Mouse (Mus musculus): ENCODE measurements around the gene Gamt. TPM values are rescaled to one million over a fixed set of nuclear protein-coding genes. Genes with fewer than 3 reads are reported as not detected.

The Gamt gene
- polyA plus RNA-seq, 1 experiment from 2014 or later: 59.0 TPM

- H3K9ac ChIP-seq (ENCODE audit: low read depth, low read length): peak within 1 kb of the TSS; percentile 100
- peak within 1 kb of the TSS; percentile 86 for H3K4me3 ChIP-seq (ENCODE audit: low read depth, low read length)
- no peaks in the 10 kb centered on the region for H3K9me3 ChIP-seq (replicated peaks; ENCODE audit: control insufficient read depth, low read length)
- H3K27me3 ChIP-seq (ENCODE audit: control insufficient read depth, insufficient read depth, low read length): peaks cover 10% of the 10 kb centered on the region
- peak within 1 kb of the TSS; percentile 92 for H3K27ac ChIP-seq (ENCODE audit: low read depth, low read length)
- WGBS (ENCODE audit: insufficient replicate concordance): under 1% methylated on average over 71 of the region's 72 CpGs
- H3K4me1 ChIP-seq (ENCODE audit: control insufficient read depth, insufficient read depth, low read length): 0 out of 2 replicates have a peak, but pooled peaks cover 8% of the 10 kb centered on the region
- peaks cover 17% of the 10 kb centered on the region for H3K36me3 ChIP-seq (ENCODE audit: control insufficient read depth, insufficient read depth, low read length)
- ATAC-seq (replicated peaks; ENCODE audit: insufficient number of reproducible peaks, low FRiP score, low TSS enrichment): peak; percentile 81
- H3K4me2 ChIP-seq: peak within 1 kb of the TSS; percentile 98
Observed at GRCm38 (mm10) chr10:80292251-80293146, 31.7 kb upstream of the Gamt start, which contains the start of gene Rps15. Rps15 (plus strand) TSS chr10:80292453.

GRCm38 (mm10) chr10:80288657-80289056 is 27.8 kb upstream of the Gamt start:
- 70% methylated on average over 8 of the region's 8 CpGs for WGBS (ENCODE audit: insufficient replicate concordance)
- ATAC-seq (replicated peaks; ENCODE audit: insufficient number of reproducible peaks, low FRiP score, low TSS enrichment): no peak
- H3K4me2 ChIP-seq: no peak overlapping the region
- peaks cover 23% of the 10 kb centered on the region for H3K36me3 ChIP-seq (ENCODE audit: control insufficient read depth, insufficient read depth, low read length)
- H3K9me3 ChIP-seq (replicated peaks; ENCODE audit: control insufficient read depth, low read length): no peaks in the 10 kb centered on the region
- no peaks in the 10 kb centered on the region for H3K27me3 ChIP-seq (ENCODE audit: control insufficient read depth, insufficient read depth, low read length)
- H3K9ac ChIP-seq (ENCODE audit: low read depth, low read length): no peak overlapping the region
- H3K27ac ChIP-seq (ENCODE audit: low read depth, low read length): no peak overlapping the region
- 0 out of 2 replicates have a peak, but pooled peaks cover 4% of the 10 kb centered on the region for H3K4me1 ChIP-seq (ENCODE audit: control insufficient read depth, insufficient read depth, low read length)
- H3K4me3 ChIP-seq (ENCODE audit: low read depth, low read length): no peak overlapping the region

- Histone ChIP-seq H3K9ac (ENCODE audit: low read depth, low read length) (no peak overlapping the region), H3K9me3 (replicated peaks; ENCODE audit: control insufficient read depth, low read length) (no peaks in the 10 kb centered on the region), H3K36me3 (ENCODE audit: control insufficient read depth, insufficient read depth, low read length) (peaks cover 29% of the 10 kb centered on the region), H3K27me3 (ENCODE audit: control insufficient read depth, insufficient read depth, low read length) (no peaks in the 10 kb centered on the region), H3K4me1 (ENCODE audit: control insufficient read depth, insufficient read depth, low read length) (0 out of 2 replicates have a peak, but pooled peaks cover 3% of the 10 kb centered on the region), H3K27ac (ENCODE audit: low read depth, low read length) (no peak overlapping the region), H3K4me2 (no peak overlapping the region), H3K4me3 (ENCODE audit: low read depth, low read length) (no peak overlapping the region)
- 93% methylated on average over 12 of the region's 12 CpGs for WGBS (ENCODE audit: insufficient replicate concordance)
- ATAC-seq (replicated peaks; ENCODE audit: insufficient number of reproducible peaks, low FRiP score, low TSS enrichment): no peak
Observed at GRCm38 (mm10) chr10:80288097-80288496, 27.3 kb upstream of the Gamt start.

- no peaks in the 10 kb centered on the region for H3K9me3 ChIP-seq (replicated peaks; ENCODE audit: control insufficient read depth, low read length)
- no peaks in the 10 kb centered on the region for H3K27me3 ChIP-seq (ENCODE audit: control insufficient read depth, insufficient read depth, low read length)
- WGBS (ENCODE audit: insufficient replicate concordance): 81% methylated on average over 14 of the region's 15 CpGs
- H3K4me3 ChIP-seq (ENCODE audit: low read depth, low read length): no peak overlapping the region
- H3K27ac ChIP-seq (ENCODE audit: low read depth, low read length): no peak overlapping the region
- no peak for ATAC-seq (replicated peaks; ENCODE audit: insufficient number of reproducible peaks, low FRiP score, low TSS enrichment)
- peaks cover 7% of the 10 kb centered on the region; the same call in 1 of the 2 replicates for H3K4me1 ChIP-seq (ENCODE audit: control insufficient read depth, insufficient read depth, low read length)
- H3K4me2 ChIP-seq: no peak overlapping the region
- peaks cover 47% of the 10 kb centered on the region for H3K36me3 ChIP-seq (ENCODE audit: control insufficient read depth, insufficient read depth, low read length)
- H3K9ac ChIP-seq (ENCODE audit: low read depth, low read length): no peak overlapping the region
Observed at GRCm38 (mm10) chr10:80285222-80286070, 24.6 kb upstream of the Gamt start.

GRCm38 (mm10) chr10:80282481-80283441 is 21.9 kb upstream of the Gamt start:
- 0 out of 2 replicates have a peak, but pooled peaks have one; percentile 1 for ATAC-seq (replicated peaks; ENCODE audit: insufficient number of reproducible peaks, low FRiP score, low TSS enrichment)
- H3K4me3 ChIP-seq (ENCODE audit: low read depth, low read length): no peak overlapping the region
- H3K36me3 ChIP-seq (ENCODE audit: control insufficient read depth, insufficient read depth, low read length): peaks cover 64% of the 10 kb centered on the region
- H3K9me3 ChIP-seq (replicated peaks; ENCODE audit: control insufficient read depth, low read length): no peaks in the 10 kb centered on the region
- WGBS (ENCODE audit: insufficient replicate concordance): 81% methylated on average over 20 of the region's 20 CpGs
- no peak overlapping the region for H3K9ac ChIP-seq (ENCODE audit: low read depth, low read length)
- H3K27me3 ChIP-seq (ENCODE audit: control insufficient read depth, insufficient read depth, low read length): no peaks in the 10 kb centered on the region
- no peak overlapping the region for H3K27ac ChIP-seq (ENCODE audit: low read depth, low read length)
- no peak overlapping the region for H3K4me2 ChIP-seq
- H3K4me1 ChIP-seq (ENCODE audit: control insufficient read depth, insufficient read depth, low read length): peaks cover 7% of the 10 kb centered on the region; the same call in 1 of the 2 replicates

- H3K27ac ChIP-seq (ENCODE audit: low read depth, low read length): 0 out of 2 replicates have a peak overlapping the region, but pooled peaks have one; percentile 37
- H3K9ac ChIP-seq (ENCODE audit: low read depth, low read length): no peak overlapping the region
- 78% methylated on average over 8 of the region's 8 CpGs for WGBS (ENCODE audit: insufficient replicate concordance)
- H3K4me2 ChIP-seq: no peak overlapping the region
- H3K27me3 ChIP-seq (ENCODE audit: control insufficient read depth, insufficient read depth, low read length): no peaks in the 10 kb centered on the region
- no peak overlapping the region for H3K4me3 ChIP-seq (ENCODE audit: low read depth, low read length)
- H3K4me1 ChIP-seq (ENCODE audit: control insufficient read depth, insufficient read depth, low read length): peaks cover 7% of the 10 kb centered on the region; the same call in 1 of the 2 replicates
- peaks cover 68% of the 10 kb centered on the region for H3K36me3 ChIP-seq (ENCODE audit: control insufficient read depth, insufficient read depth, low read length)
- no peak for ATAC-seq (replicated peaks; ENCODE audit: insufficient number of reproducible peaks, low FRiP score, low TSS enrichment)
- no peaks in the 10 kb centered on the region for H3K9me3 ChIP-seq (replicated peaks; ENCODE audit: control insufficient read depth, low read length)
Observed at GRCm38 (mm10) chr10:80281921-80282371, 21.1 kb upstream of the Gamt start.

- H3K9me3 ChIP-seq (replicated peaks; ENCODE audit: control insufficient read depth, low read length): no peaks in the 10 kb centered on the region
- H3K9ac ChIP-seq (ENCODE audit: low read depth, low read length): no peak overlapping the region
- peaks cover 7% of the 10 kb centered on the region; the same call in 1 of the 2 replicates for H3K4me1 ChIP-seq (ENCODE audit: control insufficient read depth, insufficient read depth, low read length)
- WGBS (ENCODE audit: insufficient replicate concordance): 68% methylated on average over 7 of the region's 7 CpGs
- peaks cover 70% of the 10 kb centered on the region for H3K36me3 ChIP-seq (ENCODE audit: control insufficient read depth, insufficient read depth, low read length)
- H3K4me2 ChIP-seq: no peak overlapping the region
- no peaks in the 10 kb centered on the region for H3K27me3 ChIP-seq (ENCODE audit: control insufficient read depth, insufficient read depth, low read length)
- peak overlapping the region; percentile 37; the same call in 1 of the 2 replicates for H3K27ac ChIP-seq (ENCODE audit: low read depth, low read length)
- no peak overlapping the region for H3K4me3 ChIP-seq (ENCODE audit: low read depth, low read length)
- no peak for ATAC-seq (replicated peaks; ENCODE audit: insufficient number of reproducible peaks, low FRiP score, low TSS enrichment)
Observed at GRCm38 (mm10) chr10:80281304-80281703, 20.5 kb upstream of the Gamt start.

Data from heart, embryonic 11.5 days (tissue).